Mouse (Mus musculus) heart, postnatal 0 days (tissue): ENCODE measurements around the gene Nrxn1.

Source experiments
- CTCF ChIP-seq: IDR thresholded peaks from 2 replicates; pipeline ENCODE4 v1.5.1; 2016; ENCODE audit warnings: antibody characterized with exemption, control low read depth, low read depth
- EP300 ChIP-seq: IDR thresholded peaks from 2 replicates; pipeline ENCODE4 v1.6.1; 2016; ENCODE audit warnings: antibody characterized with exemption, low read depth

DNA sequence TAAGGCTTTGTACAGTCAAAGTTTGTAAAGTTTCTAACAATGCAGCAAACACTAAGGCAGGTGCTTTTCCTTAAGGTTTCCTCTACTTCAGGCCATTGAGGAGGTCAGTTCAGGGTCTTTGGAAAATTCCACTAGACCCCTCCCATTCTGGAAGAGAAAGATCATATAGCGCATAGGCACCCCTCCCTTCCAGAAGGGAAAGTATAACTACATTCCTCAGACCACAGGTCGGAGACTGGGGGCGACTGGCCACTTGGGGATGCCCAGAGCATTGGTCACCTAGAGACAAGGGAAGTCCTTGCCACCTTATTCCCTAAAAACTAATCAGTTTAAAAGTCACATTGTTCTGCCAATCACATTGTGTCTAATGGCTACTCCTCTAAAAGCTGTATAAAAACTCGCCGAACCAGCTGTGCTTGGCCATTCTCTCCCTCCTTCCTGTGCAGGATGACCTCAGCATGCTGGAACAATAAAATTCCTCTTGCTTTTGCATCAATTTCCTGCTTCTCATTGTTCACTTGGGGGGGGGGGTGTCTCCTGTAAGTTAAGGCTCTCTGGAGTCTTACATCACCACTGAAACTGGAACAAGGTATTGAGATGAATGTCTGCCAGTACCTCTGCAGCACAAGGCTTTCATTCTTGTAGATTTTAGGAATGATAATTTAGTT is 305.6 kb downstream of the Nrxn1 start:
- no peak for TF ChIP-seq CTCF
- TF ChIP-seq EP300: no peak
